Mouse (Mus musculus): Measurements from ENCODE around the gene Gm10251. TPM values are rescaled to one million over a fixed set of nuclear protein-coding genes. Genes with fewer than 3 reads are reported as not detected.
A peak's percentile ranks its signal among the peaks of the same experiment; 100 is the strongest.
"Not testable (repeated sequence)": the region's sequence is repeated elsewhere in the genome, so short reads cannot be mapped to it uniquely, and the experiment has no call there.

Gm10251 gene
- polyA plus RNA-seq (2012; rRNA removed): not detected in 2 replicates
- not detected in 2 replicates for polyA plus RNA-seq (2014; fragmentation: Nextera tagmentation; extraction: Ambion mirVana)

GRCm38 (mm10) chr14:6684070-6684469, at the start of gene Gm10251:
Gene Gm10251 (minus strand): TSS chr14:6684170.
- H3K27ac ChIP-seq; H3K9ac ChIP-seq (replicated peaks); H3K4me3 ChIP-seq (ENCODE audit: insufficient read depth in 1 of 2, low read depth in 2 of 2, low read length in 2 of 2); H3K9me3 ChIP-seq (ENCODE audit: control insufficient read depth, low read length); H3K36me3 ChIP-seq (replicated peaks; ENCODE audit: control insufficient read depth, insufficient read depth, low read depth); H3K4me2 ChIP-seq (ENCODE audit: low read depth); ATAC-seq (ENCODE audit: insufficient read depth); H3K27me3 ChIP-seq (ENCODE audit: control insufficient read depth, insufficient read depth, low read length); DNase-seq (ENCODE audit: low read depth in 3 of 3, low spot score in 3 of 3); H3K4me1 ChIP-seq (replicated peaks; ENCODE audit: control insufficient read depth in 2 of 2, insufficient read depth in 2 of 2, low read length in 1 of 2): not testable (repeated sequence)
- WGBS (ENCODE audit: insufficient replicate concordance): no CpG with 5 or more reads among the region's 1 CpGs

- not testable (repeated sequence) for H3K27me3 ChIP-seq (ENCODE audit: control insufficient read depth, insufficient read depth, low read length); H3K9ac ChIP-seq (replicated peaks); H3K4me2 ChIP-seq (ENCODE audit: low read depth); DNase-seq (ENCODE audit: low read depth in 3 of 3, low spot score in 3 of 3); H3K27ac ChIP-seq; ATAC-seq (ENCODE audit: insufficient read depth); H3K9me3 ChIP-seq (ENCODE audit: control insufficient read depth, low read length); H3K4me3 ChIP-seq (ENCODE audit: insufficient read depth in 1 of 2, low read depth in 2 of 2, low read length in 2 of 2); H3K4me1 ChIP-seq (replicated peaks; ENCODE audit: control insufficient read depth in 2 of 2, insufficient read depth in 2 of 2, low read length in 1 of 2); H3K36me3 ChIP-seq (replicated peaks; ENCODE audit: control insufficient read depth, insufficient read depth, low read depth)
- no CpG with 5 or more reads among the region's 2 CpGs for WGBS (ENCODE audit: insufficient replicate concordance)
Observed at GRCm38 (mm10) chr14:6720151-6720550, 36.2 kb upstream of the Gm10251 start, which contains the start of gene Gm8050. Gene Gm8050 (minus strand): TSS chr14:6720251.

- not testable (repeated sequence) for H3K27me3 ChIP-seq (ENCODE audit: control insufficient read depth, insufficient read depth, low read length); H3K9ac ChIP-seq (replicated peaks); H3K9me3 ChIP-seq (ENCODE audit: control insufficient read depth, low read length); H3K4me1 ChIP-seq (replicated peaks; ENCODE audit: control insufficient read depth in 2 of 2, insufficient read depth in 2 of 2, low read length in 1 of 2); H3K27ac ChIP-seq; H3K4me3 ChIP-seq (ENCODE audit: insufficient read depth in 1 of 2, low read depth in 2 of 2, low read length in 2 of 2); ATAC-seq (ENCODE audit: insufficient read depth); H3K4me2 ChIP-seq (ENCODE audit: low read depth); DNase-seq (ENCODE audit: low read depth in 3 of 3, low spot score in 3 of 3); H3K36me3 ChIP-seq (replicated peaks; ENCODE audit: control insufficient read depth, insufficient read depth, low read depth)
- 33% methylated on average over 1 of the region's 2 CpGs for WGBS (ENCODE audit: insufficient replicate concordance)
Observed at GRCm38 (mm10) chr14:6622318-6622717, 61.7 kb downstream of the Gm10251 start, which contains the start of gene Gm3460. Gene Gm3460 (minus strand): TSS chr14:6622418.

GRCm38 (mm10) chr14:6606436-6606835, 77.5 kb downstream of the Gm10251 start:
- no CpG with 5 or more reads among the region's 1 CpGs for WGBS (ENCODE audit: insufficient replicate concordance)
- ATAC-seq (ENCODE audit: insufficient read depth); H3K9me3 ChIP-seq (ENCODE audit: control insufficient read depth, low read length); H3K9ac ChIP-seq (replicated peaks); H3K4me1 ChIP-seq (replicated peaks; ENCODE audit: control insufficient read depth in 2 of 2, insufficient read depth in 2 of 2, low read length in 1 of 2); DNase-seq (ENCODE audit: low read depth in 3 of 3, low spot score in 3 of 3); H3K4me2 ChIP-seq (ENCODE audit: low read depth); H3K27me3 ChIP-seq (ENCODE audit: control insufficient read depth, insufficient read depth, low read length); H3K36me3 ChIP-seq (replicated peaks; ENCODE audit: control insufficient read depth, insufficient read depth, low read depth); H3K4me3 ChIP-seq (ENCODE audit: insufficient read depth in 1 of 2, low read depth in 2 of 2, low read length in 2 of 2); H3K27ac ChIP-seq: not testable (repeated sequence)

GRCm38 (mm10) chr14:6605004-6605403, 79.0 kb downstream of the Gm10251 start:
- H3K9ac ChIP-seq (replicated peaks); DNase-seq (ENCODE audit: low read depth in 3 of 3, low spot score in 3 of 3); H3K27me3 ChIP-seq (ENCODE audit: control insufficient read depth, insufficient read depth, low read length); H3K4me1 ChIP-seq (replicated peaks; ENCODE audit: control insufficient read depth in 2 of 2, insufficient read depth in 2 of 2, low read length in 1 of 2); H3K9me3 ChIP-seq (ENCODE audit: control insufficient read depth, low read length); H3K36me3 ChIP-seq (replicated peaks; ENCODE audit: control insufficient read depth, insufficient read depth, low read depth); H3K4me3 ChIP-seq (ENCODE audit: insufficient read depth in 1 of 2, low read depth in 2 of 2, low read length in 2 of 2); H3K27ac ChIP-seq; H3K4me2 ChIP-seq (ENCODE audit: low read depth); ATAC-seq (ENCODE audit: insufficient read depth): not testable (repeated sequence)
- 2% methylated on average over 19 of the region's 20 CpGs for WGBS (ENCODE audit: insufficient replicate concordance)
- 0 out of 2 replicates have a peak, but pooled peaks have one; percentile 3 for TF ChIP-seq CTCF (IDR thresholded peaks at IDR 0.05; ENCODE audit: low read depth)

GRCm38 (mm10) chr14:6604551-6604950, 79.4 kb downstream of the Gm10251 start:
- DNase-seq (ENCODE audit: low read depth in 3 of 3, low spot score in 3 of 3); H3K27ac ChIP-seq; H3K4me2 ChIP-seq (ENCODE audit: low read depth); H3K9me3 ChIP-seq (ENCODE audit: control insufficient read depth, low read length); ATAC-seq (ENCODE audit: insufficient read depth); H3K27me3 ChIP-seq (ENCODE audit: control insufficient read depth, insufficient read depth, low read length); H3K9ac ChIP-seq (replicated peaks); H3K4me1 ChIP-seq (replicated peaks; ENCODE audit: control insufficient read depth in 2 of 2, insufficient read depth in 2 of 2, low read length in 1 of 2); H3K36me3 ChIP-seq (replicated peaks; ENCODE audit: control insufficient read depth, insufficient read depth, low read depth); H3K4me3 ChIP-seq (ENCODE audit: insufficient read depth in 1 of 2, low read depth in 2 of 2, low read length in 2 of 2): not testable (repeated sequence)
- 6% methylated on average over 13 of the region's 20 CpGs for WGBS (ENCODE audit: insufficient replicate concordance)

- H3K4me2 ChIP-seq (ENCODE audit: low read depth); H3K4me1 ChIP-seq (replicated peaks; ENCODE audit: control insufficient read depth in 2 of 2, insufficient read depth in 2 of 2, low read length in 1 of 2); H3K27me3 ChIP-seq (ENCODE audit: control insufficient read depth, insufficient read depth, low read length); DNase-seq (ENCODE audit: low read depth in 3 of 3, low spot score in 3 of 3); ATAC-seq (ENCODE audit: insufficient read depth); H3K27ac ChIP-seq; H3K9me3 ChIP-seq (ENCODE audit: control insufficient read depth, low read length); H3K4me3 ChIP-seq (ENCODE audit: insufficient read depth in 1 of 2, low read depth in 2 of 2, low read length in 2 of 2); H3K9ac ChIP-seq (replicated peaks); H3K36me3 ChIP-seq (replicated peaks; ENCODE audit: control insufficient read depth, insufficient read depth, low read depth): not testable (repeated sequence)
- WGBS (ENCODE audit: insufficient replicate concordance): 23% methylated on average over 1 of the region's 2 CpGs
Observed at GRCm38 (mm10) chr14:6590513-6590912, 93.5 kb downstream of the Gm10251 start, which contains the start of gene Gm3629. Gene Gm3629 (minus strand): TSS chr14:6590613.

Measured in liver, embryonic 14.5 days (tissue).